Mouse (Mus musculus): ENCODE results near the gene Dnajc2. TPM values are rescaled to one million over a fixed set of nuclear protein-coding genes. Genes with fewer than 3 reads are reported as not detected.
"Not testable (repeated sequence)": the region's sequence is repeated elsewhere in the genome, so short reads cannot be mapped to it uniquely, and the experiment has no call there.

The Dnajc2 gene
- total RNA-seq, 4 experiments from 2014 or later: 25.4 to 31.8 (median 30.2) TPM

DNA sequence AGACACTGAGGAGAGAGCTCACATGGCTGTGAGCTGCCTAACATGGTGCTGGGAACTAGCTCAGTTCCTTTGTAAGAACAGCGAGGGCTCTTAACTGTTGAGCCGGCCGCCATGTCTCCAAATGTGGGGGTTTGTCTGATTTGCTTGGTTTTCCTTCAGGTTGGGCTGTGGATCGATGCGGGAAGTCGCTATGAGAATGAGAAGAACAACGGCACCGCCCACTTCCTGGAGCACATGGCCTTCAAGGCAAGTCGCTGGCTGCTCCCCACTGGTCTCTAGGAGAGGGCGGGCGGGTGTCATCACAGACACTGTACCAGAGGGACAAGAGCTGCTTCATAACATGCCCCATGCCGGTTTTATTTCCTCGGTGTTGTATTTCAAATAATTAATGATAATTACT, 45.2 kb downstream of the Dnajc2 start:
- no peak for DNase-seq

DNA sequence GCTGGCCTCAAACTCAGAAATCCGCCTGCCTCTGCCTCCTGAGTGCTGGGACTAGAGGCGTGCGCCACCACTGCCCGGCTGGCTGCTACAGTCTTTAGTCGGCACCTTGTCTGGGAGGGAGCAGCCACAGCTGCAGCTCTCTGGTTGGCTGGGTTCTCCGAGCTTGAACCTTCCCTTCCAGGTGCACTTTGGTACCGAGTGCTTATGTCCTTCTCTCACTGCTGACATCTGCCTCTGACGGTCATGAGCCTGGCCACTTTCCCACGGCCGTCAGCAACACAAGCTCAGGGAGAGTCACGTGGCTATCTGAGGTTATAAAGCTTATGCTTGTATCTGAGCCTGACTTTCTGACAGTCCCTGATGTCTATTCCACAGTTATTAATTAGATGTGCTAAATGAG, 45.9 kb downstream of the Dnajc2 start:
- DNase-seq: no peak

DNA sequence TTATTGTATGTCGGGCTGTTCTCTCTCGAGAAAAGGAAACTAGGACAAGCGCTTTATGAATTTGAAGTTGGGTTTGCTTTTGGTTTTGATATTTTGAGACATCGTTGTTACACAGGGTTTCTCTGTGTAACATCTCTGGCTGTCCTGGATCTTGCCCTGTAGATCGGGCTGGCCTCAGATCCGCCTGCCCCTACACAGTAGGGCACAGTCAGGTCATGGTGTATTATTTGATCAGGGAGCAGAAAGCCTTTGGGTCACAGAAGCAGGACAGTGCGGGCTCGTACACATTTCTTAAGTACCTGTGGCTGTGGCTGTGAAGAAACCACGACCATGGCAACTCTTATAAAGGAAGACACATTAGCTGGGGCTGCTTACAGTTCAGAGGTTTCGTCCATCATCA, 47.4 kb downstream of the Dnajc2 start:
- DNase-seq: no peak

DNA sequence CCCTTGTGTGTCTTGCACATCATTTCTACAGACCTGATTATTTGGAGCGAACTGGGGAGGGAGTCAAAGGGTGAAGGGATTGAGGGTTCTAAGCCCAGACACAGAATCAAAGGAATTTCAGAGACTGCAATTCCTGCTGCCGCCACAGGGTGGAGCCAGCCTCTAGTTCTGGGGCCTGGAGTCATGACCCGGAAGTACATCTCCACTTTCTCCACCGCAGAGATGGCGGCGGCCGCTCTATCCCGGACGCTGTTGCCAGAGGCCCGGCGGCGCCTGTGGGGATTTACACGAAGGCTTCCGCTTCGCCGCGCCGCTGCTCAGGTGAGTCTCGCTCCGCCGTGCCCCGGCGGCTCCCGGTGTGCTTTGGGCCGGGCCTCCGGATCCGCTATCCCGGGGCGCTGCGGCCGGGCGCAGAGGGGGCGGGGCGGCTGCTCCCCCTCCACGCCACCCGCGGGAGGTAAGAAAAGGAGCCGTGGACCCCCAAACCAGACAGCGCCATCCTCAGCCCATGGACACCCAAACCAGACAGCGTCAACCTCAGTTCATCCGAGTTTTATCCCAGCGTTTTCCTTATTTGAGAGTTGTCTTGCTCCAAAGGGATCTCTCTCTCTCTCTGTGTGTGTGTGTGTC, 48.0 kb downstream of the Dnajc2 start, which contains the start of gene Pmpcb:
Gene Pmpcb (plus strand): TSS at position 186 of the 630 bp plus-strand sequence.
- DNase-seq: peak; percentile 78

DNA sequence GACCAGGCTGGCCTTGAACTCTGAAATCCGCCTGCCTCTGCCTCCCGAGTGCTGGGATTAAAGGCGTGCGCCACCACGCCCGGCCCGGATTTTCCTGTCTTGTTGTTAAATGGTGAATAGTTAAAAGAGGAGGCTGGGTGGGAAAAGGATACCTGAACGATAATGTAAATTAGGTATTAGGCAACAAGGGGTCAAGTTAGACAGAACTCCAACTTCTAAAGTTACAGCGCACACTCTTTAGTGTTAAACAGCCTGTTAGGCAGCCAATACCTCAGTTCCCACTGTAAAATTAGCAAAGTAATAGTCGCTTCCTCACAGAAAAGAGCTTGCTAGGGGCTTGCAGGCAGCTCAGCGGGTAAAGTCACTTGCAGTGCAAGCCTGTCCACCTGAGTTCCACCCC, 49.0 kb downstream of the Dnajc2 start:
- DNase-seq: no peak

DNA sequence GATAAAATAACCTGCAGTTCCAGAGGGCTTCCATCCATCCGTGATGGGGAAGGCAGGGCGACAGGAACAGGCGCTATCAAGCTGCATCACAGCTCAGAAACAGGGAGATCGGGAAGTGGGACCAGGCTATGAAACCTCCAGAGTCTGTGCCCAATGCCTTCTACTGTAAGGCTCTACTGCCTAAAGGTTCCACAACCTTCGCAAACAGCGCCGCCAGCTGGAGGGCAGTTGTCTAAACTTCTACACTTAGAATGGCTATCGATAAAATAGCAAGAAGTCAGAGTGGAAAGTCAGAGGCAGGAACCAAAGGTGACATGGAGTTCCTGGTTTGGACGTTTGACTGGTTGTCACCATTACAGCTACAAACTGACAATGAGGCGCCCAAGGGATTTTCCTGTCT, 49.5 kb downstream of the Dnajc2 start:
- DNase-seq: peak; percentile 72

DNA sequence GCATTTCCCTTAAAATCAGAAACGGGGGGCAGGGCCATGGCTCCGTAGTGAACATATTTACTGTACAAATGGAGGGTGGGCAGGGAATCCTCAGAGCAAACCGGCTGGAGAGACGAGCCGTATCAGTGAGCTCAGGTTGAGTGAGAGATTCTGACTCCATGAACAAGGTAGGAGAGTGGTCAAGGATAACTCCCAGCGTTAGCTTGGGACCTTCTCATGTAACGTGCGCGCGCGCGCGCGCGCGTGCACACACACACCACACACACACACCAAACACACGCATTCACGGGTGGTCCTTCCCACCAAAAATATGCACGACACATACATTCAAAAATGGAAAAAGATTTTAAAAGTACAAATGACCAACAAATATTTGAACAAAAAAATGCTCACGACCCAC, 50.0 kb downstream of the Dnajc2 start:
- no peak for DNase-seq

DNA sequence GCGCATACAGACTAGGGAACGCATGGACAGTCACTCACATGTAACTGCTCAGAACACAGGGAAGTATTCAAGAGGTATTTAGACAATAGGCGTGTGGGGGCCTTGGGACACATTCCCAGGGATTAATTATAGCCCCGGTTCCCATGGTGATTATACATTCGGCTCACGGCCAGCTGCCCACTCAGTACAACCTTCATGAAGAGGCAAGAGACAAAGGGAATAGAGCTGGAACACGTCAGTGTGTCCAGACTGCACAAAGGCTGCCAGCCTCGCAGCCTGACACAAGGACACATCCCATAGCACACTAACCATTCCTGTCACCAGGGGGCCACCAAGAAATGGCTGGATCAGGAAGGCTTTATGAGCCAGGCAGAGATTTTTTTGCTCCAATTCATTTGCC, 52.1 kb downstream of the Dnajc2 start:
- DNase-seq: peak; percentile 89

DNA sequence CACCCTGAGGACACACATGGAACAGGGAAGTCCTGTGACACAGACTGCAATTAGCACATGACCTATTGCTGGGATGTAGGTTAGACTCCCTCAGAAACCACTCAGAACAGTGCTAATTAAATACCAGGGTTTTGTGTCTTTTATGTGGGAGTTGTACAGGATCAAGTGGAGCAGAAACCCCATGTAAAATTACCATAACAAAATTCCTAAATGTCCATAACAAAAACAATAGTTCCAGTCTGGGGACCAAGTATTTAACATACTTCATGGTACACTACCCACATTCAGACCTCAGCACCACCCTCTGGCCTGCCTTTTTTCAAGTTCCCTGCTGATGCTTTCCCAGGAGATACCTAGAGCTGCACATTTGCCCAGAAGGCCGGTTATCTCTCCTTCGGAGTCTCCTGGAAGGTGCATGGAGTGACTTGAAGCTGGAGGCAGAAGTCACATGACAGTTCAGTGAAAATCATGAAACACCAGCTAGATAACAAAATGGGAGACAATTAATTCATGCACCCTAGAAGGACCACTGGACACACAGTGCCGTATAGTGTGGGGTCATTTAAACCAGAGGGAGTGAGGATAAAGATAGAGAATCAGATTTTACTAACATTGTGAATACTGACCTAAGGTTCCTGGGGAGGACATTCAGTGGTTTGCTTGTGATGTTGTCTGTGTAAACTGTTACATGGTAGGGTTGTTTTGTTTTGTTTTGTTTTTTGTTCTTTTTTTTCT, 52.7 kb downstream of the Dnajc2 start:
- DNase-seq: no peak

DNA sequence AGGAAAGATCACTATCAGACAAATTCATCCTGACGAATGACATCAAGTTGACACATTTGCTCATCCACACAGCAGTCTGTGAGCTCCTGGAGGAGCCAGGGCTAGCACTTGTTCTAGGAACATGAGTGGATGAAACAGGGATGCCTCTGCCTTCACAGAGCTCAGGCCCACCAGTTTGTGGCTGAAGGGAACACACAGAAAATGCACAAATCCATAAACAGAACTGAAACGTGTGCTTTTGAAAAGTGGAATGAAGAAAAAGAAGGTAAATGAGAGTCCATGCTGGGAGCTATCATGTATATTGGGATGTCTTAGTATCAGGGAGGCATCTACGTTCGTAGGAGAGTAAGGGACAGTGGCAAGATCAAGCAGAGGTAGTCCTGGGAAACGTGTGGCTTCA, 55.9 kb downstream of the Dnajc2 start:
- DNase-seq: no peak

DNA sequence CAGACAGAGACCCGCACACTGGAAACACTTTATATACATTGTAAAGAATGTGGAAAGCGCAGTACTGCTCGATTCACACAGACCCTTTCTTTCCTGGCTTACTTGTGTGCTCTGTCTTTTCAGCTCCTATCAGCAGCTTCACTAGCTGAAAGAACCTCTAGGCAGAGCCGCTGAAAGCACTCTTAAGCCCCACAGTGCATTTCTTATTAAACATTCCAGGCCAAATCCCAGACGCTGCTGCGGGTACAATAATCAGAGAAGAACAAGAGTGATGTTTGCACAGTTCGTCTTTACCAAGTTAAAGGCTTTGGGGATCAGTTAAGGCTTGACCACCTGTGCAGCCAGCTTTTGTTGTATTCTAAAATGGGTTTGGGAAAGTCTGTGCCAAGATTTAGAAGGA, 60.2 kb downstream of the Dnajc2 start:
- DNase-seq: no peak

DNA sequence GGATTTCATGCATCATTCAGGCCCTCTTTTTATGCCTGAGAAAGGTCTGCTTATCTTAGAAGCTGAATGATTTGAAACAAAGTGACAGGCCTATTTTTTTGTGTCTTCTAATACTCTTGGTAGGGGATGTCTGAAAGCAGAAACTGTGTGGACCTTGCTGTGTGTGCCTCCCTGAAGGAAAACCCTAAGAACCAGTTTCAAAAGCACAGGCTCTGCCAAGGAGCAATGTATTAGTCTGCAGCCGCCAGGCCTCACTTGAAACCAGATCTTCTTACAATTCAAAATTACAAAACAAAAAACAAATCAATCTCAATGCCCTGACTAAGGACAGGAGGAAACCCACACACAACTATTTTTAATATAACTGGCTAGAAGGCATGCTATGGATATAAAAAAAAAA, 60.6 kb downstream of the Dnajc2 start:
- no peak for DNase-seq

DNA sequence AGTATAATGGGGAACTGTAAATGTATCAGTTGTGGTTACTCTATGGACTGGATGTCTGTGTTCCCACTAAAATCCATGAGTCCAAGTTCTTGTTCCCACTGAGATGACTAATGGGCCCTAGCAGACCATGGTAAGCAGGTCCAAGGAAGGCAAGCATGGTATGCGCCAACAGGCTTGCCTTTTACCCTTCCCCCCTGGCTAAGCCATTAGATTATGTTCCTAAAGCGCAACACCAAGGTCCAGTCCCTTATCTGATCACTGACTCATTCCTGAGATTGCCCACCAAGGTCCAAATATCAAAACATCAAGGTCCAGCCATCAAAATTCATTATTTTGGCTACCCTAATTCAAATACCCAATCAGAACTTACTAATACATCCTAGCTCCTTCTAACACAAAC, 65.8 kb downstream of the Dnajc2 start:
- DNase-seq: peak; percentile 64

DNA sequence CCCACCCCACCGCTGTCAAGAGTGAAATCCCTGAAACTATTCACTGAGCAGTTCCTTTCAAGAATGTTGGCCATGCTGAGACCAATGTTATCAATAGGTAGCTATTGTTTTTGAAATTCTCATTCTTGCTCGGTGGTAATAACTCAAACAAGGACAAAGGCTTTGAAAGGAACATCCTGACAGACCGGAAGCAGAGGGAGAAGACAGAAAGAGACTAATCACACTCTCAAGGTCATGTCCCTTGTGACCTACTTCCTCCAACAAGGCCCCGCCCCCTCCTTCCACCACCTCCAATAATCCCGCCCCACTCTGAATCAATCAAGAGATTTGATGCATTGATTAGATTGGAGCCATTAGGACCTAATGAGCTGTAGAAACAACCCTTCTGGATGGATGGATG, 66.5 kb downstream of the Dnajc2 start:
- no peak for DNase-seq

DNA sequence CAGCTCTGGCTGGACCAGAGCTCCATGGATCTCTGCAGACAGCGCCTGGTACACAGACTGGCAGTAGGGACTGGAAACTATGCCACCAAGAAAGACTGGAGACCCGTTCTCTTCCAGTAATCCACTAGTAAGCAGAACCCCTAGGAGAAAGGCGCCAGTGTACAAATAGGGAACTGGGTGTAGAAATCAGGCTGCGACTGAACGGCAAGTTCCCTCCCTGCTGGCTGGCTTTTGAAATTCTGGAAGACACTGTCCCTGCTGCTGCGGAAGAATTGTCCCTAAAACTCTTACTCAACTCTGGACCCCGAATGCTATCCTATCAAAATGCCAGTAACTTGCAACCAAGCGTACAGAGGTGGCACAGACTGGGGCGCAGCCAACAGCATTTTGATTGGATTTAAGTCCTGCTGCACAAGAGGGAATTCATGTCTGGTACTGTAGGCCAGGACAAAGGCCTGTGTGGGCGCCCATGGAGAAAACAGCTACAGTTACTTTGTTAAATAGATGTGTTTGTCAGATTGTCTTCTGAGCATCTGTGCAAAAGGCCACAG, 67.8 kb downstream of the Dnajc2 start:
- DNase-seq: no peak

DNA sequence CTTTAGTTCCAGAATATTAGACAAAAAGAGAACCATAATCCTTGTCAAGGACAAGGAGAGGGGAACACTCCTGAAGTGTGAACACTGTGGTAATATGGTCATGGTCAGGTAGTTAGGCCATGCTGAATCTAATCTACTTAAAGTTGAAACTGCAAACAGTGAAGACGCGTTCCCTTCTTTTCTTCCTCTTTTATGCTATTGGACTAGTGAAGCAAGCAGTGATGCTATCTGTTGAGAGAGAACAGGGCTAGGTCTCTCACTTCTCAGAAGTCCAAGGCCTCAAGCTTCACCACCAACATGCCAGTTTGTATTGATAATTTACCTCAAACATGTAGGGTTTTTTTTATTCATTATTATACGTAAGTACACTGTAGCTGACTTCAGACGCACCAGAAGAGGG, 70.6 kb downstream of the Dnajc2 start:
- no peak for DNase-seq

DNA sequence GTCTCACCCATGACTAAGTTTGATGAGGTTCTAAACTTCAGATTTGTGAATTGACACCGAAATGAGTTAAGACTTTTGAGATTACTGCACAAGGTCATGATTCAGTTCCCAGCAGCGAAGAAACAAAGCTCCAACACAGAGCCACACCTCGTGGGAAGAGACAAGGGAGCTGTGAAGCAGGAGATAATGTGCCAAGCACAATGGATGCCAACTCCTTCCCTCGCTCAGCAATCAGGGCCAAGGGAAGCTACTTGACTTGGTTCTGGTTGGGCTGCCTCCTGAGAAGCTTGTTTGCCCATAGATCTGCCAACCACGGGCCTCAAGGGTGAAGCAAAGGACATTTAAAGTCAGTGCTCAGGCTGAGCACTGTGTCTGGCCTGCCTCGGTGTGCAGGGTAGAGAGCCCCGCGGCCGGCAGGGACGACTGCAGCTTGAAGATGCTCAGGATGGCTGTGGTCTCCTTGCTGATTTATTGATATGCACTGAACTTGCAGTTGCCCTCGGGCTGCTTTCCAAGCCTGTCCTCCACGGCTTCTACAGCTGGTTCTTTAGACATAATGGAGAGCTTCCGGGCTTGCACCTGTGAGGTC, 72.8 kb downstream of the Dnajc2 start:
- no peak for DNase-seq

DNA sequence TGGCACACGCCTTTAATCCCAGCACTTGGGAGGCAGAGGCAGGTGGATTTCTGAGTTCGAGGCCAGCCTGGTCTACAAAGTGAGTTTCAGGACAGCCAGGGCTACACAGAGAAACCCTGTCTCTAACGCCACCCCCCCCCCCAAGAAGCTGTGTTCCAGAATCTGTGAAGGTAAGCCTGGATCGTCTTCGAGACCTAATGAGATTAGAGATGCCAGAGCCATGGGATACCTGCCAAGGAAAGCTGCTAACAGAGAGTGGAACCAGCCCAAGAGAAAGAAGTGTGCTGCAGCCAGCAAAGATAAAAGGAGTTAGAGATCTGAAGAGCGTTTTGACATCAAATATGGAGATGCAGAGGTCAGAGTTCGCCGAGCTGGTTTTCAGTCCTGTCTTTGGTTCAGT, 77.0 kb downstream of the Dnajc2 start:
- not testable (repeated sequence) for DNase-seq

Other genes starting within 250 kb of the Dnajc2 start
- 1 to 10 TPM; 3.5 to 5.0 (median 3.9) TPM for gene Lrrc17, start 241.7 kb downstream of the Dnajc2 start, total RNA-seq (2022)
- under 1 TPM in 3 of 4 experiments, not detected in 1; 0.19 to 0.52 (median 0.21) TPM for gene Fbxl13, start 139.6 kb downstream of the Dnajc2 start, total RNA-seq (2022)
- gene Armc10, start 139.4 kb downstream of the Dnajc2 start, total RNA-seq (2022): 10 to 100 TPM; 21.3 to 23.2 (median 21.4) TPM
- 10 to 100 TPM; 43.1 to 64.5 (median 46.1) TPM for gene Napepld, start 83.9 kb downstream of the Dnajc2 start, total RNA-seq (2022)
- 100 to 1,000 TPM; 215 to 293 (median 236) TPM for gene Pmpcb, start 48.1 kb downstream of the Dnajc2 start, total RNA-seq (2022)
- gene Psmc2, start within 50 bp of the Dnajc2 start, total RNA-seq (2022): 100 to 1,000 TPM; 127 to 153 (median 141) TPM
- not detected for gene Slc26a5, start 80.4 kb upstream of the Dnajc2 start, total RNA-seq (2022)

All from adrenal gland, adult 8-10 months (tissue).